ENCODE assay signal across 8 mouse cellular contexts in the genomic region with DNA sequence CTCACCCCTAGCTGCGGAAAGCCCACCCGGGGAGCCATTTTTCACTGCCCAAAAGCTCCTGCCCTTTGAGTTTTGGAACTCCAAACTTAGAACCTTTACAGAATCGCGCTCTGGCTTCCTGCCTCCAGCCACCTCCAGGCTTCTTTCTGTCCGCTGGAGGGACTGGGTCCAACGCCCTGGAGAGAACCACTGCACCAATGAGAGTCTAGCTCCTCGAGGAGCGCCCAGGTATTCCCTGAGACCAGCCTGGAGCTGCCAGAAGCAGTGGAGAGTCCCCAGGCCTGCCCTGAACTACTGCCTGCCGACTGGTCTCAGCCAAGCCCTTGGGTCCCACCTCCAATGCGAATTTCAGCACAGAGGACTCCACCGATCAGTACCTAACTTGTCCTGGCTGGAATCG. TPM values are rescaled to one million over a fixed set of nuclear protein-coding genes. Genes with fewer than 3 reads are reported as not detected.
A peak's percentile ranks its signal among the peaks of the same experiment; 100 is the strongest.
DNase-seq lines count a peak whose midpoint lies in the region; ATAC-seq lines count a peak whose summit lies in the region.

No protein-coding gene starts in this region.

- intact Hi-C loops in heart, postnatal 10 days (cut with DNase I): loop anchor here (5.0 to 10.0 kb wide), 2 partner anchors 153 to 290 kb away; no protein-coding TSS in a partner anchor
- intact Hi-C loops in gastrocnemius, postnatal 14 days (cut with DNase I; ENCODE audit: low total_unique reads): no loop called here

- WGBS in forebrain, embryonic 11.5 days: 8% methylated on average over 12 of the region's 12 CpGs
- WGBS in kidney, embryonic 15.5 days: 13% methylated on average over 12 of the region's 12 CpGs
- 5% methylated on average over 12 of the region's 12 CpGs for WGBS in midbrain, embryonic 14.5 days

- DNase-seq in heart, adult 11 months: peak; percentile 88
- DNase-seq in heart, postnatal 10 days: no peak
- no peak for DNase-seq in forebrain, embryonic 11.5 days (ENCODE audit: low spot score)
- DNase-seq in midbrain, embryonic 14.5 days: no peak
- no peak for DNase-seq in gastrocnemius, postnatal 14 days
- no peak for DNase-seq in gastrocnemius, adult 8-10 months (ENCODE audit: low spot score in 2 of 2)
- no peak for DNase-seq in adrenal gland, postnatal 25 days

- ATAC-seq in forebrain, embryonic 11.5 days (replicated peaks; ENCODE audit: low FRiP score): no peak
- no peak for ATAC-seq in kidney, embryonic 15.5 days (replicated peaks; ENCODE audit: low FRiP score)
- ATAC-seq in midbrain, embryonic 14.5 days (ENCODE audit: low FRiP score, low TSS enrichment): no peak

- peak overlapping the region; percentile 97 for H3K4me2 ChIP-seq in forebrain, embryonic 11.5 days (ENCODE audit: low read depth, low read length, severe bottlenecking)
- H3K4me2 ChIP-seq in kidney, embryonic 15.5 days: peak overlapping the region; percentile 94
- H3K4me2 ChIP-seq in midbrain, embryonic 14.5 days (ENCODE audit: low read length): peak overlapping the region; percentile 93

- peaks cover 29% of the 10 kb centered on the region for H3K27me3 ChIP-seq in forebrain, embryonic 11.5 days (ENCODE audit: control insufficient read depth, insufficient read depth, low read length)
- peaks cover 28% of the 10 kb centered on the region for H3K27me3 ChIP-seq in kidney, embryonic 15.5 days
- H3K27me3 ChIP-seq in midbrain, embryonic 14.5 days (ENCODE audit: control insufficient read depth, insufficient read depth, low read length): peaks cover 22% of the 10 kb centered on the region; the same call in 1 of the 2 replicates

- H3K9me3 ChIP-seq in forebrain, embryonic 11.5 days (ENCODE audit: control insufficient read depth, low read length): no peaks in the 10 kb centered on the region
- H3K9me3 ChIP-seq in kidney, embryonic 15.5 days (replicated peaks): no peaks in the 10 kb centered on the region
- H3K9me3 ChIP-seq in midbrain, embryonic 14.5 days (ENCODE audit: control insufficient read depth, low read length): no peaks in the 10 kb centered on the region

- H3K4me1 ChIP-seq in forebrain, embryonic 11.5 days (replicated peaks; ENCODE audit: control insufficient read depth, insufficient read depth, low read length): peaks cover 10% of the 10 kb centered on the region
- H3K4me1 ChIP-seq in kidney, embryonic 15.5 days: peaks cover 21% of the 10 kb centered on the region
- H3K4me1 ChIP-seq in midbrain, embryonic 14.5 days (ENCODE audit: control insufficient read depth, insufficient read depth, low read length): peaks cover 20% of the 10 kb centered on the region

- H3K36me3 ChIP-seq in forebrain, embryonic 11.5 days (ENCODE audit: control insufficient read depth, insufficient read depth, low read length): no peaks in the 10 kb centered on the region
- no peaks in the 10 kb centered on the region for H3K36me3 ChIP-seq in kidney, embryonic 15.5 days
- no peaks in the 10 kb centered on the region for H3K36me3 ChIP-seq in midbrain, embryonic 14.5 days (ENCODE audit: control insufficient read depth, insufficient read depth, low read length)

- H3K9ac ChIP-seq in forebrain, embryonic 11.5 days (ENCODE audit: low read length): peak overlapping the region; percentile 81; the same call in 1 of the 2 replicates
- H3K9ac ChIP-seq in kidney, embryonic 15.5 days: peak overlapping the region; percentile 26; the same call in 1 of the 2 replicates
- H3K9ac ChIP-seq in midbrain, embryonic 14.5 days (replicated peaks; ENCODE audit: low read length): peak overlapping the region; percentile 77; the same call in 1 of the 2 replicates

- peak overlapping the region; percentile 73 for H3K4me3 ChIP-seq in forebrain, embryonic 11.5 days (ENCODE audit: low read depth, low read length)
- peak overlapping the region; percentile 67 for H3K4me3 ChIP-seq in kidney, embryonic 15.5 days (replicated peaks)
- peak overlapping the region; percentile 77 for H3K4me3 ChIP-seq in midbrain, embryonic 14.5 days (replicated peaks; ENCODE audit: low read depth, low read length)

- H3K27ac ChIP-seq in forebrain, embryonic 11.5 days (ENCODE audit: low read depth, low read length): no peak overlapping the region
- H3K27ac ChIP-seq in kidney, embryonic 15.5 days: 0 out of 2 replicates have a peak overlapping the region, but pooled peaks have one; percentile 18
- peak overlapping the region; percentile 92 for H3K27ac ChIP-seq in midbrain, embryonic 14.5 days (replicated peaks; ENCODE audit: low read depth, low read length)

RNA-seq across cellular contexts. Expression of gene Tenm3, which starts 1.2 kb away (rescaled TPM):
- 1 to 10 TPM; 8.3 to 8.7 TPM for total RNA-seq in heart, postnatal 10 days (2021)
- 46.0 and 48.1 TPM in 2 replicates for polyA plus RNA-seq in forebrain, embryonic 11.5 days (2014; fragmentation: Nextera tagmentation; extraction: Ambion mirVana)
- 22.3 and 26.2 TPM in 2 replicates for polyA plus RNA-seq in kidney, embryonic 15.5 days (2015; fragmentation: Nextera tagmentation; extraction: Ambion mirVana)
- 45.2 and 61.6 TPM in 2 replicates for polyA plus RNA-seq in midbrain, embryonic 14.5 days (2014; fragmentation: Nextera tagmentation; extraction: Ambion mirVana)
- total RNA-seq in gastrocnemius, postnatal 14 days (2021): 10 to 100 TPM; 10.7 to 12.6 TPM
- total RNA-seq in gastrocnemius, adult 8-10 months (2022): 10 to 100 TPM; 10.5 to 12.2 (median 11.8) TPM
- 31.4 and 42.5 TPM in 2 replicates for total RNA-seq in adrenal gland, postnatal 25 days (2021)

Comparison
In these comparisons a context has a peak if more than half of its experiments do, and no peak if none do; other contexts are left out.
1. H3K9ac ChIP-seq: peak in every context shown above with its lines; median percentile 81 in forebrain, embryonic 11.5 days; 77 in midbrain, embryonic 14.5 days; 26 in kidney, embryonic 15.5 days.